Mouse (Mus musculus) layer of hippocampus, adult 9-11 months (tissue): ENCODE measurements around the gene Dhcr24.

Experiments used
- DNase-seq: peaks from one replicate; pipeline ENCODE4 v3.0.0; 2022

The Dhcr24 gene

DNA sequence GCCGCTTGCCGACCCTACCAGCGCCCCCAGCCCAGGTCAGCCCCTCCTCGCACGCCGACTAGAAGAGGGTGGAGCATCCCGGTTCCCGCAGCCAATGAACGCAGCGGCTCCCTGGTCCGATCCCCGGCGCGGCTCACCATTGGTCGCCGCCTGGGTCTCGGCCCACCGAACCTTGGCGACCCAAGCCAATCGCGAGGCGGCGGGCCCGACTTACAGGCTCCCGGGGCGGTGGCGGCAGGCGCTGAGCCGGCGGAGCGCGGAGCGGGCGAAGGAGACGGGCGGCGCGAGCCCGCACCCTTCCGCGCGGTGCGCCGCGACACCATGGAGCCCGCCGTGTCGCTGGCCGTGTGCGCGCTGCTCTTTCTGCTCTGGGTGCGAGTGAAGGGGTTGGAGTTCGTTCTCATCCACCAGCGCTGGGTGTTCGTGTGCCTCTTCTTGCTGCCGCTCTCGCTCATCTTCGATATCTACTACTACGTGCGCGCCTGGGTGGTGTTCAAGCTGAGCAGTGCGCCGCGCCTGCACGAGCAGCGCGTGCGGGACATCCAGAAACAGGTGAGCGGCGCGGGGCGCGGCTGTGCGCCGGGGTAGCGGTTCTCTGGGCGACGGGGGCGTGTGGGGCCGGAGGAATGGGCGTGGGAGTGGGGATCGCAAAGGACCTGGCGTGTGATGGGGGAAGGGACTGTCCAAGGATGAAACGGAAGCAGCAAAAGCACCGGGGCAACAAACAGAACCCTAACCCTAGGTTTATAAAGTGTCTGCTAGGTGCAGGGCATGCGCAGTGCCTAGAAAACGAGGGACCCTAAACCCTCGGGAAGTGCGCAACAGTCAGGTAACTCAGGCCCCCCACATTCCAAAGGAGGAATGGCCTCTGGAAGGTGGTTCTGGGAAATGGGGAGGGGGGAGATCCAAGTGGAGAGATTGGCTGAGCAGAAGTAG lies at the start of gene Dhcr24:
Gene Dhcr24 (plus strand): TSS at position 193 of the 936 bp plus-strand sequence.
- peak; percentile 95 for DNase-seq

DNA sequence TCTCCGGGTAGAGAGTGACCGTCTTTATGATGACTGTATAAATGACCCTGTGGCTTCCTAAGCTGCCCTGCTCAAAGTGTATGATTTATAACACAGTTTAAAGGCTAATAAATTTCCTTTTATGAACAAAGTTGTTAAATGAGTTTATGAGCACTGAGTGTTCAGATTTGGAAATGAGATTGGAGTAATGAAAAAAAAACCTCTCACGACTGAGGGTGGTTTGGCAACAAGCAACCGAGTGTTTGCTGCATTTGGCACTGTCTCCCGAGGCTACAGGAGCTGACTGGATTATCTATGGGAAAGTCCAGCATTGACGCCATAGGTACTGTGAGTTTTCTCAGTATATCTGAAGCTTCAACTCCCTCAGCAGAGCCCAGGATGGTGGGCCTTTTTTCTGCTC lies 46.2 kb upstream of the Dhcr24 start:
- no peak for DNase-seq

DNA sequence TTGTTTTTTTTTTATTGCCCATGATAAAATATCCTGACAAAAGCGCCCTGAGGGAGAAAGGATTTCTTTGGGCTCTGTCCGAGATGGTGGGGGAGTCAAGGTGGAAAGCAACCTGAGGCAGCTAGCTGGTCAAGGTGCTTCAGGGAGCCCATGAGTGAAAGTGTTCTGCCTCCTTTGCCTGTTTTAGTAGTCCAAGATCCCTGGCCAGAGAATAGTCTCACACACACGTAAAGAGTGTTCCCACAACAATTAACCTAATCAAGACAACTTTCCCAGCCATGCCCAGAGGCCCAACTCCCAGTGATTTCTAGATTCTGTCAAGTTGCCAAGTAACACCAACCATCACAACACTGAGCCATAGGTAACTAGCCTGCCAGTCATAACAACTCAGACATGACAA lies 38.3 kb upstream of the Dhcr24 start:
- no peak for DNase-seq

GRCm38 (mm10) chr4:106524131-106524530 lies 36.7 kb upstream of the Dhcr24 start:
- no peak for DNase-seq

- DNase-seq = no peak
These were observed 35.8 kb upstream of the Dhcr24 start for GRCm38 (mm10) chr4:106525001-106525400.

DNA sequence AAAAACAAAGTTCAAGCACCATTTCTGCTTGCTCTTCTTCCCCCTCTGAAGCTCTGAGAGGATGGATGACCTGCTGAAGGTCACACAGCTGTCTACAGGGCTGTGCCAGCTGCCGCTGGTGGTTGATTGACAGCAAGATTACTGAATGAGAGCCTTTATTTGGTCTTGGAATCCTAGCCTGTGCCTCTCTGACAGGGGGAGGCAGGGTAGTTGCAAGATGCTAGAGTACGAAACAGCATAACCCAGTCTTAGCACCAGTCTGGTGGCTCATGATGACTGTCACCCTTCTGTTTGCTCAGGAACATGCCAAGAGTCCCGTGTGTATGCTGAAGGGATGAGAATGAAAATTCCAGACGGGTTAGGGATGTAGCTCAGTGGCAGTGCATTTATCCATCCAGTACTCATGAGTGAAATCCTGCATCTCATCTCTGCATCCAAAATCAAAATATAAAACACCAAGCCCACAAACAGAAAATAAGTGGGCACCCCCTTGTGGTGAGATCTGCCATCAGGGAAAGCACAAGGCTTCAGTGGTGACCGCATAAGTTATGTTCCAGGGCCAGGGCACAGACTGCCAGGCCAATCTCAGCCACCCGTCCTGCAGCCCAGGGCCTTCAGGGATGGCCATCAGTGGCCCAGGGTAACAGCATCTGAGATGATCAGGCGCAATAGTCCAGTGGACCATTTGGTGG lies 32.8 kb upstream of the Dhcr24 start:
- peak; percentile 64 for DNase-seq

GRCm38 (mm10) chr4:106529375-106530112 lies 31.3 kb upstream of the Dhcr24 start:
- DNase-seq = peak; percentile 90

- no peak for DNase-seq
These were observed 30.7 kb upstream of the Dhcr24 start for GRCm38 (mm10) chr4:106530113-106530482.

DNA sequence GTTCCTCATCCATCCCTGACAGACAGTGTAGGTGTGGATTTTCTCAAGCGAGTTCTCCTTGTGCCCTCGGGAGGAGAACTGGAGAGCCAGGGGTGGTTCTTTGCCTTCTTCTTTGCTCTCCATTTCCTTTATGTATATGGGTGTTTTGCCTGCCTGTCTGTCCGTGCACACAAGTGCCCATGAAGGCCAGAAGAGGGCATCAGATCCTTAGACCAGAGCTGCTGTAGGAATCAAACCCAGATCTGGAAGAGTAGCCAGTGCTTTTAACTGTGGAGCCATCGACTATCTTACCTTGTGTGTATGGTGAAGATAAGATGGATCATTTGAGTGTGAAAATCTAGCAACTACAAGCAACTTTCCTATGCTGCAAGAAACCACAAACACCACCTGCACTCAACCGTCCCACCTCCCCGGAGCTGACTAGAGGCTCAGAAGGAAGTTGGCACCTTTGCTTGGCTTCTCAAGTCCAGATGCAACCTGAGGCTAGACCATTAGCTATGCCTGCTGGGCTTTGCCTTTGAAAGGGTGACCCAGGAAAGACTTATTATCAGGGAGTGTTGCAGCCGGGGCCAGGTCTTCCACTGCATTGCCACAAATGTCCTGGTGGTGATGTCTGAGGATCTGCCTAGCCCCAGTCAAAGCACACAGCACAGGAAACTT lies 27.3 kb upstream of the Dhcr24 start:
- no peak for DNase-seq

- no peak for DNase-seq
These were observed 26.6 kb upstream of the Dhcr24 start for GRCm38 (mm10) chr4:106534256-106534655.

- DNase-seq = no peak
These were observed 21.1 kb upstream of the Dhcr24 start for GRCm38 (mm10) chr4:106539756-106540155.

- no peak for DNase-seq
These were observed 19.3 kb upstream of the Dhcr24 start for GRCm38 (mm10) chr4:106541491-106541890.

- DNase-seq = no peak
These were observed 18.6 kb upstream of the Dhcr24 start for GRCm38 (mm10) chr4:106542211-106542610.

- no peak for DNase-seq
These were observed 14.9 kb upstream of the Dhcr24 start for GRCm38 (mm10) chr4:106545817-106546373.

DNA sequence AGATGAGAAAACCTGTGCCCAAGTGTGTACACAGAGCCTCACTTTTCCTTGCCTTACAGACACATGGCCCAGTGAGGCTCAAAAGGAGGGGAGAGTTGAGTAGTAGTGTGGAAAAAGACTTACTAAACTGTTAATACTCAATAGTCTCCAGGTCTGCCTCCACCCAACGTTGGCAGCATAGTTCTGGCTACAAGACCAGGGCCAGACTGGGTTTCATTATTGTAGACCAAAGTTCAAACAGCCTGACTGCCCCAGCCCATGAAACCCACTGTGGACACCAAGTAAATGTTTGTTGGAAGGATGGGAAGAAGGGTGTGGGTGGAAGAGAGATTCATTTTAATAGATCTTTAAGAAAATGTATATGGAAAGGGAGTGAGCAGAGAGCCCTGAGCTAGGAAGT lies 13.9 kb upstream of the Dhcr24 start:
- no peak for DNase-seq

DNA sequence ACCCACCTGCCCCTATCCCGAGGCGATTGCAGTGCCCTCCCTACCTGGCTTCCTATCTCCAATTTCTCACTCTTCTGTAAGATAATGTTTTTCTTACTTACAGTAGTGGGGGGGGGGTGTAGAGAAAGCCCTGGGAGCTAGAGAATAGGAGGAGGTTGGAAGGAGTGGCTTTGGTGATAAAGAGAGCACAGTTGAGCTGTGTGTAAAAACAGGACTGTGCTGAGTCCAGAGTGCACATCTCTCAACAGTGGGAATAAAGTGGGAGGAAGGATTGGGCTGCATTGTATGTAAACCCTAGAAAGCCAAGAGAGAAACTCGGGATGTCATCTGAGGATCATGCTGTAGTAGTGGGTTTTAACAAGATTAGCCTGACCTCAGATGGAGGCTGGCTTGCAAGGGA lies 12.7 kb upstream of the Dhcr24 start:
- DNase-seq = no peak

GRCm38 (mm10) chr4:106550516-106551166 lies 10.2 kb upstream of the Dhcr24 start:
- DNase-seq = no peak

DNA sequence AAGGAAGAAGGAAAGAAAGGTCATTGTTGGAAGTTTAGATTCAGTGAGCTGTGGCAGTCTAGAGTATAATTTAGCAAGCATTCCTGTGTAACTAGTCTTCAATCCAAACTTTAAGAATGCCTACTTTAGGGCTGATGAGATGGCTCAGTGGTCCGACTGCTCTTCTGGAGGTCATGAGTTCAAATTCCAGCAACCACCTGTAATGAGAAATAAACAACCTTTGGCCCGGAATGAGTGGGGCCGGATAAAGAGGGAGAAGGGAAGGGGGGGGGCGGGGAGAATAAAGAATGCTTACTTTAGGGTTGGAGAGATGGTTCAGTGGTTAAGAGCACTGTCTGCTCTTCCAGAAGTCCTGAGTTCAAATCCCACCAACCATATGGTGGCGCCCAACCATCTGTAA lies 3.6 kb upstream of the Dhcr24 start:
- DNase-seq = no peak

GRCm38 (mm10) chr4:106557978-106558377 lies 2.9 kb upstream of the Dhcr24 start:
- no peak for DNase-seq

DNA sequence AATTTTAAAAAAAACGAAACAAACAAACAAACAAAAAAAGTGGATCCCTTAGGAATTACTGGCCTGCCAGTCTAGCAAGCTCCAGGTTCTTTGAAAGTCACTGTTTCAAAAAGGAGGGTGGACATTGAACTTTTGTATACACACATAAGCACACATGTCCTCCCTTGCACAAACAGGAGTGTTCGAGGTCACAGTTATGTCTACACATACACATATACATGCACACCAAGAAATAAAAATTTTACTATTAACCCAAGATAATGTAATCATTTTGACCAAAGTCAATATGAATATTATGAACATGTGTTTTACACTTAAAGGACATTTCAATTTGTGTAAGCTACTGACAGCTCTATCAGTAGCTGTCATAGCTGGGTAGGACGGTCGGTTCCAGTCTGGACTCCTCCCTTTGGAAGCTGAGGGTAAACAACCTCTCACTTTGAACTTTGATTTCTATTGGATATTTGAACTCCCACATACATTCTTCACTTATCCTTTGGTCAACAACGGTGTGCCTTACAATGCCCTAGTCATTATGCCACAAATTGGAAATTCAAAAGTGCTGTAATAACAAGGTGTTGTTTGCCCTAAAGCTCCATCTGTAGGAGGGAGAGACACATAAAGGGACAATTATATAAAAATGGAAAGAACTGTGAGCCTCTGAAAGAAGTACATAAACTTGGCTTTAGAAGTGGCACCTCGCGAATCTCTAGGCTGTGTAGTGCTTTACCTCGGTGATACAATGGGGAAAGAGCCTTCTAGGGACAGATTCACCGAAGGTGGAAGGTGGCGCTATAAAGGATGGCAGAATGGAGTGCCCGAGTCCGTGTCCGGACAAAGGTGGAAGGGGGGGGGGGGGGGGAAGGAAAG lies 1.3 kb upstream of the Dhcr24 start:
- DNase-seq = no peak
